Mouse (Mus musculus) hindbrain, embryonic 16.5 days (tissue): ENCODE data around the gene Snrnp200. TPM values are rescaled to one million over a fixed set of nuclear protein-coding genes. Genes with fewer than 3 reads are reported as not detected.

Experiments
- ATAC-seq: fragments of 200-750 bp; cut with Nextera tagmentation; 2 replicates; pipeline ENCODE4 v1.8.0; 2017; ENCODE audit warnings: moderate TSS enrichment, moderate library complexity
- H3K27ac ChIP-seq: fragments of 300-500 bp; sonication (generic); 2 replicates; pipeline ENCODE4 v1.5.1; 2014; ENCODE audit warnings: low read depth, mild to moderate bottlenecking, control low read depth, low read length, moderate library complexity
- H3K27me3 ChIP-seq: fragments of 300-500 bp; sonication (generic); replicated peaks from 2 replicates; pipeline ENCODE4 v1.6.1; 2014; ENCODE audit warnings: low read length; ENCODE audit not compliant: control insufficient read depth, insufficient read depth
- H3K36me3 ChIP-seq: fragments of 300-500 bp; sonication (generic); 2 replicates; pipeline ENCODE4 v1.6.1; 2014; ENCODE audit warnings: mild to moderate bottlenecking, low read length, moderate library complexity, mixed read lengths; ENCODE audit not compliant: control insufficient read depth, insufficient read depth
- H3K4me1 ChIP-seq: fragments of 300-500 bp; sonication (generic); 2 replicates; pipeline ENCODE4 v1.6.1; 2014; ENCODE audit warnings: low read depth, low read length; ENCODE audit not compliant: control insufficient read depth, insufficient read depth
- H3K4me2 ChIP-seq: fragments of 300-500 bp; sonication (generic); 2 replicates; pipeline ENCODE4 v1.6.1; 2014; ENCODE audit warnings: mild to moderate bottlenecking, low read length, control low read depth, moderate library complexity
- H3K4me3 ChIP-seq: fragments of 300-500 bp; sonication (generic); 2 replicates; pipeline ENCODE4 v1.5.1; 2014; ENCODE audit warnings: mild to moderate bottlenecking, low read length, control low read depth, moderate library complexity
- H3K9ac ChIP-seq: fragments of 300-500 bp; sonication (generic); 2 replicates; pipeline ENCODE4 v1.6.1; 2014; ENCODE audit warnings: low read depth, mild to moderate bottlenecking, control low read depth, low read length, moderate library complexity
- H3K9me3 ChIP-seq: fragments of 300-500 bp; sonication (generic); 2 replicates; pipeline ENCODE4 v1.6.1; 2014; ENCODE audit warnings: mild to moderate bottlenecking, low read length, moderate library complexity; ENCODE audit not compliant: control insufficient read depth
- WGBS: fragments of 180-500 bp; shearing (Covaris S2); extraction: QIAGEN DNeasy Blood & Tissue Kit; methylation state at CpG from one replicate; pipeline ENCODE4 v1.1.7; 2014; 5-methylcytosine and 5-hydroxymethylcytosine counted together
- polyA plus RNA-seq: library from polyadenylated mRNA; unstranded; fragments of >200 nt; fragmentation: Nextera tagmentation; extraction: Ambion mirVana; gene quantifications from 2 replicates; pipeline ENCODE4 v1.2.1, GENCODE M21; 2015

Gene Snrnp200
- polyA plus RNA-seq, 1 experiment from 2014 or later: 40.1 TPM

DNA sequence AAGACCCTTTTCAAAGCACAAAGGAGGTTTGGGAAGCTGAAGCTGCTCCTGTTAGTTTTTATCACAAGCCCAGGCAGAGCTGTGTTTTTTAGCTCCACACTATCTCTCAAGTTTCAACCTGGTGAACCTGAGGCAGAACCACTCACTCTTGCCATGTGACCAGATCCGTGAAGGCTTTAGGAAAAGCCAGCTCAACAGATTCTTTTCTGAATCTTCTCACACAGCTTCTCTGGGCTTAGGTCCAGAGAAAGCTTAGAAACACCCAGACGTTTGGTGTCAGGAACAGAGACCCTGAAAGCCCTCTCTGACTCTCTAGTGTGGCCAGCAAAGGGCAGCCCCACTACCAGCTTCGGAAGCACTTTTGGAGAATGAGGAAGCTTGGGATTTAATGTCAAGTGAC lies 43.3 kb downstream of the Snrnp200 start:
- no peak overlapping the region for H3K27ac ChIP-seq
- ATAC-seq: no peak
- peaks cover 5% of the 10 kb centered on the region; the same call in 1 of the 2 replicates for H3K36me3 ChIP-seq
- 77% methylated on average over 3 of the region's 3 CpGs for WGBS
- H3K27me3 ChIP-seq: no peaks in the 10 kb centered on the region
- H3K4me1 ChIP-seq: peaks cover 34% of the 10 kb centered on the region
- H3K9me3 ChIP-seq: no peaks in the 10 kb centered on the region
- no peak overlapping the region for H3K9ac ChIP-seq
- no peak overlapping the region for H3K4me2 ChIP-seq
- H3K4me3 ChIP-seq: no peak overlapping the region

- H3K36me3 ChIP-seq: peaks cover 8% of the 10 kb centered on the region
- no peak overlapping the region for H3K27ac ChIP-seq
- ATAC-seq: no peak
- WGBS: 78% methylated on average over 3 of the region's 3 CpGs
- H3K4me3 ChIP-seq: no peak overlapping the region
- H3K4me1 ChIP-seq: peaks cover 28% of the 10 kb centered on the region
- no peak overlapping the region for H3K9ac ChIP-seq
- no peak overlapping the region for H3K4me2 ChIP-seq
- H3K9me3 ChIP-seq: no peaks in the 10 kb centered on the region
- H3K27me3 ChIP-seq: no peaks in the 10 kb centered on the region
These were observed 43.8 kb downstream of the Snrnp200 start for GRCm38 (mm10) chr2:127251880-127252527.

- Histone ChIP-seq H3K4me1 (peaks cover 27% of the 10 kb centered on the region), H3K9me3 (no peaks in the 10 kb centered on the region), H3K9ac (no peak overlapping the region), H3K4me3 (no peak overlapping the region), H3K4me2 (no peak overlapping the region), H3K36me3 (peaks cover 16% of the 10 kb centered on the region), H3K27ac (no peak overlapping the region), H3K27me3 (no peaks in the 10 kb centered on the region)
- WGBS: 84% methylated on average over 5 of the region's 5 CpGs
- ATAC-seq: no peak
These were observed 44.6 kb downstream of the Snrnp200 start for GRCm38 (mm10) chr2:127252787-127253186.

DNA sequence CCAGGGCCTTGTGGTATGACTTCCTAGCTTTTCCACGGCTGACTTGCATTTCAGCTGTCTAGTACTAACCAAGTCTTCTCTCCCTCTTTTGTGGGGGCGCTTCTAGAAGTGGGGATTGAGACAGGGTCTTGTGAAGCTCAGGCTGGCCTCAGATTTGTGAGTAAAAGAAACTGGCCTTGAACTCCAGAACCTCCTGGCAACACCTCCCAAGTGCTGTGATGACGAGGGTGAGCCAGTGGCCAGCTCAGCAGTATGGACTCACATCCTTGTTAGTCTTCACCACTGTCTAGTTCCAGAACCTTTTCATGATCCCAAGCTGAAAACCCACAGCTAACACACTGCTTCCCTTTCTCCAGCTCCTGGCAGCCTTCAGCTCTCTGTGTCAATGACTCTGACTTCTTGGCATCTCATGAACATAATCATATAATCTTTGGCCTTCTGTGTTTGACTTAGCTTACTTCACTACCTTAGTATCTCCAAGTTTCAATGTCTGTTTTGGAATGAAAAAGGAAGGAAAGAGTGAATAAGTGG lies 46.5 kb downstream of the Snrnp200 start:
- Histone ChIP-seq H3K36me3 (peaks cover 28% of the 10 kb centered on the region), H3K9ac (no peak overlapping the region), H3K4me1 (peaks cover 17% of the 10 kb centered on the region), H3K27me3 (no peaks in the 10 kb centered on the region), H3K27ac (no peak overlapping the region), H3K4me3 (no peak overlapping the region), H3K9me3 (no peaks in the 10 kb centered on the region), H3K4me2 (no peak overlapping the region)
- ATAC-seq: no peak
- WGBS: 88% methylated on average over 3 of the region's 3 CpGs

DNA sequence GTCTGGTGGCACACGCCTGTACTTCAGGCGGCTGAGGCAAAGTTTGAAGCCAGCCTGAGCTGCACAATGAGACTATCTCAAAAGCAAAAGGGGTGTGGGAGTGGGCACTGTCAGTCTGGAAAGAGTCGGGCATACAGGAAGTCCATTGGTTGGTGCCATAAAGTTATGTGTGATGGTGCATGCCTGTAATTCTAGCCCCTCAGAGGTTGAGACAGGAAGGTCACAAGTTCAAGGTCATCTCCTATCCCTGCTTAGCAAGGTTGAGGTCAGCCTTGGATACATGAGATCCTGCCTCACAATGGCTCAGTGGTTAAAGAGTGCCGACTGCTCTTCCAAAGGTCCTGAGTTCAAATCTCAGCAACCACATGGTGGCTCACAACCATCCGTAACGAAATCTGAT lies 47.1 kb downstream of the Snrnp200 start:
- Histone ChIP-seq H3K36me3 (peaks cover 26% of the 10 kb centered on the region), H3K9ac (no peak overlapping the region), H3K4me2 (no peak overlapping the region), H3K27ac (no peak overlapping the region), H3K4me1 (peaks cover 11% of the 10 kb centered on the region), H3K9me3 (no peaks in the 10 kb centered on the region), H3K4me3 (no peak overlapping the region), H3K27me3 (no peaks in the 10 kb centered on the region)
- WGBS: 91% methylated on average over 6 of the region's 6 CpGs
- no peak for ATAC-seq

DNA sequence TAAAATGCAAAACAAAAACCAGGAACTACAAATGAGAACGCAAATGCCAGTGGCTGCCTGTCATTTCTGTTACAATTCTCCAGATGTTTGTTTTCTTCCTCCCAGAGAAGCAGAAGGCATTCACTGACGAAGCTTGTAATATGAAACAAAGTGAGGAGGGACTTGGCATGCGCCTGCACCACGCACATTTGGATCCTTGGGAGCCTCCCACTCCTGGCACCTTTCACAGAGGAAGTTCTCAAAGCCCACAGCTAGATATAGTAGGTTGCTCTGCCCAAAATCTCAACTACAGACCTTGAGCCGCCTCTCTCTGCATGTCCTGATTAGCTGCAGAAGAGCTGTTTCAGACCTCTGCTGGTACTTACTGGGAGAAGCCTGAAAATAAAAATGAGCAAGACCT lies 51.2 kb downstream of the Snrnp200 start:
- no peak overlapping the region for H3K4me3 ChIP-seq
- no peaks in the 10 kb centered on the region for H3K4me1 ChIP-seq
- H3K27me3 ChIP-seq: no peaks in the 10 kb centered on the region
- no peak overlapping the region for H3K4me2 ChIP-seq
- WGBS: 92% methylated on average over 5 of the region's 5 CpGs
- no peaks in the 10 kb centered on the region for H3K9me3 ChIP-seq
- no peak for ATAC-seq
- peaks cover 26% of the 10 kb centered on the region for H3K36me3 ChIP-seq
- no peak overlapping the region for H3K27ac ChIP-seq
- H3K9ac ChIP-seq: no peak overlapping the region

DNA sequence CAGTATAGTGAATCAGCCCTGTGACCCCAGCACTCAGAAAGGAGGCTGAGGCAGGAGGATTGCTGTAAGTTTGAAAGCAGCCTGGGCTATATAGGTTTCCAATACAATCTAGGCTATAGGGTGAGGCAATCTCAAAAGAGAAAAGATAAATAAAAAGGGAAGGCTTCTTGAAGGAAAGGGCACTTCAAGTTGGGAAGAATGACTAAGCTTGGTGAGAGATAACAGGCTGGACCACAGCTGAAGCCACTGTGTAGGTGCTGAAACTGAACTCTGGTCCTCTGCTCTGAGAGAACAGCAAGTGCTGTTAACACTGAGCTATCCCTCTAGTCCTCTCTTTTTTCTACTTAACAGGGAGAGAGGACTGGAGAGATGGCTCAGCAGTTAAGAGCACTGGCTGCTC lies 54.3 kb downstream of the Snrnp200 start:
- Histone ChIP-seq H3K36me3 (peaks cover 15% of the 10 kb centered on the region), H3K9me3 (no peaks in the 10 kb centered on the region), H3K4me3 (no peak overlapping the region), H3K4me2 (no peak overlapping the region), H3K27me3 (no peaks in the 10 kb centered on the region), H3K27ac (no peak overlapping the region), H3K9ac (no peak overlapping the region), H3K4me1 (no peaks in the 10 kb centered on the region)
- no peak for ATAC-seq

DNA sequence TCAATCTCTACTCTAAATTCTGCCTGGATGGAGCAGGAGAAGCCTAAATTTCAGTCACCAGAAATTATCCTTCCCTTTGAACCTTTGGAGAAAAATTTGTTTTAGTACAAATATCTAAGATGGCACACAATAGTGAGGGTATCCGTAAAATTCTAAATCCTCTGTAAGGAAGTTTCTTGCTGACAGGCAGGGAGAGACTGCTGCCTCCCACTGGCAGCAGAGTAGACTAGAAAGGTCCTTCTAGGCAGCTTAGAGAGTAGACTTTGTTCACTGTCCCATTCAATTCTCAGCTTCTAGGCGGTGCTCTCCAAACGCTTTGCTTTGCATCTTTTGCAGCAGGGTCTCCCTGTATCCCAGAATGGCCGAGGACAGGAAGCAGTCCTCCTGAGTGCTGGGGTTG lies 59.7 kb downstream of the Snrnp200 start:
- Histone ChIP-seq H3K27me3 (no peaks in the 10 kb centered on the region), H3K27ac (no peak overlapping the region), H3K36me3 (no peaks in the 10 kb centered on the region), H3K4me3 (no peak overlapping the region), H3K4me2 (no peak overlapping the region), H3K9ac (no peak overlapping the region), H3K9me3 (no peaks in the 10 kb centered on the region), H3K4me1 (peaks cover 7% of the 10 kb centered on the region)
- ATAC-seq: no peak
- WGBS: 40% methylated on average over 4 of the region's 4 CpGs

DNA sequence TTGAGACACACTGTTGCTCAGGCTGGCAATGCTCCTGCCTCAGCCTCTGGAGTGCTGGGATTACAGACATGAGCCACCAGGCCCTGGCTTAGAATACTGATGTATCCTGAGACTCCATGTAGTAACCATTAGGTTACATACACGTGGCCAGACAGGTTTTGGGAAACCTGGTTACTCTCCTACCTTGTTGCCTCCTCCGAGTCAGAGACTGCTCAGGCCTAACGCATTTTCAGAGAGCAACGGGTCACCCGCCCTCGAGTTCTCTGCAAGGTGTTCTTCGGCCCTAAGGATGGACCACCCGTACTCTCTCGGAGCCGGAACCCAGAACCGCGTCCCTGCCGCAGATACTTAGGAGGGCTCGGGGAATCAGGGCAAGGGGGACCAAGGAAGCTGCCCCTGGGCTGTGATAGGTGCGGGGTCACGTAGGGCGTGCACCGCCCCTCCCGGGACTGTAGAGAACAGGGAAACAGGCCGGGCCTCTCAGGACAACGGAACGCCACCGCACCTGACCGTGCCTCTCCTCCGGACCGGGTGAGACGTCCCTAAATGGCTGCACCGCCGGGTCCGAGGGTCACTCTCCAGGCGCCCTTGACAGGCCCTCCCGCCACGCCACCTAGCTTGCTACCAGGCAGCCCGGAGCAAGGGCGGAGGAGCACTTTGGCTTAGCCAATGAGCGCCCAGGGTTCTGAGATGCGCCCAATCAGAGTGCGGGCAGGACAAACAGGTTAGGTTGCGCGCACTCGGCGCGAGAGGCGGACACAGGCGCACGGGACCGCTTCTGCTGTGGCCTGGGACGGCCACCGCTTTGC lies 61.5 kb downstream of the Snrnp200 start, which contains the start of gene Stard7:
Stard7 (plus strand) TSS at position 728 of the 809 bp plus-strand sequence.
- H3K27me3 ChIP-seq: no peaks in the 10 kb centered on the region
- under 1% methylated on average over 49 of the region's 49 CpGs for WGBS
- peak; percentile 98 for ATAC-seq
- H3K4me2 ChIP-seq: peak within 1 kb of the TSS; percentile 86
- no peaks in the 10 kb centered on the region for H3K36me3 ChIP-seq
- H3K4me3 ChIP-seq: peak within 1 kb of the TSS; percentile 97
- peak within 1 kb of the TSS; percentile 92 for H3K9ac ChIP-seq
- peaks cover 11% of the 10 kb centered on the region for H3K4me1 ChIP-seq
- H3K9me3 ChIP-seq: no peaks in the 10 kb centered on the region
- H3K27ac ChIP-seq: peak within 1 kb of the TSS; percentile 95
